Mouse (Mus musculus) CH12.LX (cell line): ENCODE results near the gene Eif4g3. TPM values are rescaled to one million over a fixed set of nuclear protein-coding genes. Genes with fewer than 3 reads are reported as not detected.

Experiments
- DNase-seq: peaks from one replicate; pipeline ENCODE4 v3.0.0-alpha.2; 2013; ENCODE audit errors: extremely low read depth
- H3K27ac ChIP-seq: 2 replicates; pipeline ENCODE4 v1.5.1; 2012; ENCODE audit warnings: low read depth, mild to moderate bottlenecking, control low read depth, moderate library complexity; ENCODE audit not compliant: insufficient read depth
- H3K27me3 ChIP-seq: replicated peaks from 2 replicates; pipeline ENCODE3; 2012; ENCODE audit warnings: inconsistent platforms
- H3K36me3 ChIP-seq, 2 experiments: replicated peaks in 1 of 2; 2 replicates each; pipeline versions ENCODE3 to v1.6.1; 2012; ENCODE audit warnings: inconsistent platforms in 1 of 2, low read length in 1 of 2, mild to moderate bottlenecking in 1 of 2, mixed read lengths in 1 of 2, moderate library complexity in 1 of 2; ENCODE audit not compliant: control insufficient read depth in 1 of 2, insufficient read depth in 1 of 2
- H3K4me1 ChIP-seq, 2 experiments: 2 replicates each; pipeline ENCODE4 v1.6.1; 2012; ENCODE audit warnings: inconsistent platforms in 1 of 2, moderate library complexity in 1 of 2; ENCODE audit not compliant: insufficient read depth in 2 of 2, control insufficient read depth in 1 of 2
- H3K4me2 ChIP-seq: 2 replicates; pipeline ENCODE4 v1.6.1; 2012; ENCODE audit warnings: low read depth, mild to moderate bottlenecking, control low read depth; ENCODE audit not compliant: poor library complexity, insufficient read depth, severe bottlenecking
- H3K4me3 ChIP-seq, 3 experiments: fragments of 150-350 bp in 1 of 3; sonication (generic) in 1 of 3; replicated peaks in 1 of 3; 2 replicates each; pipeline versions ENCODE3 to v1.5.1; 2011 to 2012; ENCODE audit warnings: low read depth in 2 of 3, low read length in 2 of 3, mild to moderate bottlenecking in 2 of 3, moderate library complexity in 2 of 3, control low read depth in 1 of 3, improper control_type of control experiment in 1 of 3, inconsistent platforms in 1 of 3, mixed read lengths in 1 of 3; ENCODE audit not compliant: poor library complexity in 1 of 3
- H3K79me2 ChIP-seq: replicated peaks from 2 replicates; pipeline ENCODE4 v1.6.1; 2012; ENCODE audit warnings: mild to moderate bottlenecking, moderate library complexity; ENCODE audit not compliant: control insufficient read depth, poor library complexity, insufficient read depth, severe bottlenecking; ENCODE audit errors: extremely low read depth
- H3K9ac ChIP-seq: 2 replicates; pipeline ENCODE4 v1.6.1; 2012; ENCODE audit warnings: low read depth, mild to moderate bottlenecking, control low read depth, moderate library complexity; ENCODE audit not compliant: insufficient read depth
- H3K9me3 ChIP-seq: replicated peaks from 2 replicates; pipeline ENCODE3; 2012; ENCODE audit warnings: low read length, inconsistent platforms, mixed read lengths
- BHLHE40 ChIP-seq: IDR thresholded peaks from 2 replicates; pipeline ENCODE4 v1.6.1; 2011; ENCODE audit warnings: mild to moderate bottlenecking, low read depth, low read length, improper control_type of control experiment
- CHD2 ChIP-seq: IDR thresholded peaks from 2 replicates; pipeline ENCODE4 v1.6.1; 2011; ENCODE audit warnings: low read length, improper control_type of control experiment
- CTCF ChIP-seq, 2 experiments: IDR thresholded peaks in 1 of 2; conservative IDR thresholded peaks in 1 of 2; 2 replicates each; pipeline ENCODE4 v1.5.1; 2011 to 2012; ENCODE audit warnings: low read depth in 2 of 2, low read length in 2 of 2, improper control_type of control experiment in 1 of 2, inconsistent platforms in 1 of 2, mild to moderate bottlenecking in 1 of 2, moderate library complexity in 1 of 2
- E2F4 ChIP-seq: IDR thresholded peaks from 2 replicates; pipeline ENCODE4 v1.6.1; 2011; ENCODE audit warnings: low read depth, low read length, improper control_type of control experiment; ENCODE audit not compliant: insufficient replicate concordance
- ETS1 ChIP-seq: conservative IDR thresholded peaks from 2 replicates; pipeline ENCODE4 v1.6.1; 2012; ENCODE audit warnings: low read depth, mild to moderate bottlenecking, inconsistent platforms, low read length, improper control_type of control experiment, moderate library complexity
- MAX ChIP-seq: IDR thresholded peaks from 2 replicates; pipeline ENCODE4 v1.6.1; 2011; ENCODE audit warnings: low read length, improper control_type of control experiment
- MAZ ChIP-seq: IDR thresholded peaks from 2 replicates; pipeline ENCODE4 v1.6.1; 2012; ENCODE audit warnings: low read depth, mild to moderate bottlenecking, inconsistent platforms, low read length, improper control_type of control experiment, moderate library complexity
- MEF2A ChIP-seq: IDR thresholded peaks from 2 replicates; pipeline ENCODE4 v1.6.1; 2014; ENCODE audit warnings: low read depth, mild to moderate bottlenecking, inconsistent platforms, low read length, improper control_type of control experiment, borderline replicate concordance
- MXI1 ChIP-seq: IDR thresholded peaks from 2 replicates; pipeline ENCODE4 v1.6.1; 2011; ENCODE audit warnings: mild to moderate bottlenecking, low read depth, low read length, improper control_type of control experiment
- MYC ChIP-seq: IDR thresholded peaks from 2 replicates; pipeline ENCODE4 v1.6.1; 2011; ENCODE audit warnings: low read depth, mild to moderate bottlenecking, improper control_type of control experiment, low read length
- NRF1 ChIP-seq: IDR thresholded peaks from 2 replicates; pipeline ENCODE4 v1.6.1; 2014; ENCODE audit warnings: low read depth, mild to moderate bottlenecking, inconsistent platforms, low read length, improper control_type of control experiment, moderate library complexity
- PAX5 ChIP-seq: IDR thresholded peaks from 2 replicates; pipeline ENCODE4 v1.6.1; 2012; ENCODE audit warnings: low read length, inconsistent platforms, mixed read lengths
- POLR2A ChIP-seq: IDR thresholded peaks from 2 replicates; pipeline ENCODE4 v1.6.1; 2011; ENCODE audit warnings: low read depth, mild to moderate bottlenecking, improper control_type of control experiment, low read length
- POLR2AphosphoS2 ChIP-seq: IDR thresholded peaks from 2 replicates; pipeline ENCODE4 v1.6.1; 2011; ENCODE audit warnings: low read depth, low read length, improper control_type of control experiment
- RAD21 ChIP-seq: IDR thresholded peaks from 2 replicates; pipeline ENCODE4 v1.6.1; 2011; ENCODE audit warnings: low read depth, mild to moderate bottlenecking, low read length, improper control_type of control experiment, moderate library complexity
- RCOR1 ChIP-seq: conservative IDR thresholded peaks from 2 replicates; pipeline ENCODE4 v1.6.1; 2012; ENCODE audit warnings: low read depth, mild to moderate bottlenecking, inconsistent platforms, low read length, improper control_type of control experiment
- SIN3A ChIP-seq: IDR thresholded peaks from 2 replicates; pipeline ENCODE4 v1.6.1; 2012; ENCODE audit warnings: low read length, improper control_type of control experiment, inconsistent platforms
- TCF12 ChIP-seq: IDR thresholded peaks from 2 replicates; pipeline ENCODE4 v1.6.1; 2014; ENCODE audit warnings: low read depth, mild to moderate bottlenecking, inconsistent platforms, low read length, improper control_type of control experiment
- USF1 ChIP-seq: IDR thresholded peaks from 2 replicates; pipeline ENCODE4 v1.6.1; 2014; ENCODE audit warnings: low read depth, mild to moderate bottlenecking, inconsistent platforms, low read length, improper control_type of control experiment
- ZKSCAN1 ChIP-seq: IDR thresholded peaks from 2 replicates; pipeline ENCODE4 v1.6.1; 2012; ENCODE audit warnings: low read depth, inconsistent platforms, low read length, improper control_type of control experiment, borderline replicate concordance
- ZNF384 ChIP-seq: IDR thresholded peaks from 2 replicates; pipeline ENCODE4 v1.6.1; 2012; ENCODE audit warnings: low read depth, low read length, improper control_type of control experiment, inconsistent platforms
- dilution Hi-C: fragments of 300-500 bp; cut with MboI; formaldehyde crosslinking; loops from 2 replicates; pipeline ENCODE4 v1.14.3; 2020; ENCODE audit warnings: low sequenced_read_pairs; ENCODE audit not compliant: extremely low pct_unique_long_range_greater_than_20kb, extremely low pct_ligation_motif_present
- in situ Hi-C: fragments of 300-500 bp; cut with MboI; formaldehyde crosslinking; loops from 3 replicates; pipeline ENCODE4 v1.14.3; 2019; ENCODE audit warnings: low sequenced_read_pairs, low pct_ligation_motif_present, low pct_unique_long_range_greater_than_20kb, mixed read lengths
- polyA plus RNA-seq: library from polyadenylated mRNA; unstranded; fragments of >175 nt; gene quantifications from 2 replicates; pipeline ENCODE4 v1.2.1, GENCODE M21; 2012; ENCODE audit warnings: low read depth; ENCODE audit not compliant: insufficient read length
- total RNA-seq, 2 experiments: library from RNA; depleted of rRNA; stranded (reverse); fragments of 300-350 nt in 1 of 2; fragments of >200 nt in 1 of 2; gene quantifications; 2 replicates each; pipeline ENCODE4 v1.2.3; 2012 to 2014

Eif4g3 gene
- total and polyA plus RNA-seq, 3 experiments = 10.8 to 47.2 (median 24.0) TPM

- DNase-seq = no peak
- in situ Hi-C loops = no loop called here
- Histone ChIP-seq H3K4me2 (no peak overlapping the region), H3K4me3 (no peak overlapping the region), H3K27ac (no peak overlapping the region), H3K36me3 (peaks cover 45 to 81% of the 10 kb centered on the region in 2 experiments), H3K9ac (no peak overlapping the region), H3K27me3 (no peaks in the 10 kb centered on the region), H3K9me3 (peaks cover 8% of the 10 kb centered on the region), H3K79me2 (peaks cover 3% of the 10 kb centered on the region; the same call in 1 of the 2 replicates), H3K4me1 (peaks cover 0 to 3% of the 10 kb centered on the region in 2 experiments; a peak in 1 of 4 replicates)
- dilution Hi-C loops = no loop called here
- TF ChIP-seq E2F4 (no peak), MYC (no peak), ZKSCAN1 (no peak), POLR2A (no peak), CTCF (conservative IDR thresholded peaks at IDR 0.05 in 1 of 2, IDR thresholded peaks at IDR 0.05 in 1 of 2; ENCODE audit: low read depth in 2 of 2, low read length in 2 of 2) (no peak), MAX (no peak), MXI1 (no peak), ETS1 (no peak), PAX5 (no peak)
These were observed 49.4 kb downstream of the Eif4g3 start for GRCm38 (mm10) chr4:138042257-138042589.

- in situ Hi-C loops = no loop called here
- H3K9me3 ChIP-seq = peaks cover 8% of the 10 kb centered on the region
- no peak overlapping the region for H3K27ac ChIP-seq
- H3K27me3 ChIP-seq = no peaks in the 10 kb centered on the region
- no peak overlapping the region for H3K4me2 ChIP-seq
- H3K4me3 ChIP-seq = no peak overlapping the region
- H3K4me1 ChIP-seq = peaks cover 0 to 3% of the 10 kb centered on the region in 2 experiments; a peak in 1 of 4 replicates
- TF ChIP-seq USF1 (no peak), BHLHE40 (no peak), NRF1 (no peak), CHD2 (no peak), TCF12 (no peak), ZNF384 (no peak), ETS1 (no peak), RCOR1 (no peak), MEF2A (no peak), RAD21 (no peak), MXI1 (no peak), PAX5 (no peak), POLR2AphosphoS2 (no peak), SIN3A (no peak), MAZ (no peak)
- TF ChIP-seq, all 38 proteins: peak for 0
- Histone ChIP-seq H3K9ac (no peak overlapping the region), H3K36me3 (peaks cover 47 to 83% of the 10 kb centered on the region in 2 experiments), H3K79me2 (peaks cover 3% of the 10 kb centered on the region; the same call in 1 of the 2 replicates)
- dilution Hi-C loops = no loop called here
- DNase-seq = no peak
These were observed 49.8 kb downstream of the Eif4g3 start for GRCm38 (mm10) chr4:138042625-138043024.
